Mouse (Mus musculus) CH12.LX (cell line): ENCODE results near the gene March7. TPM values are rescaled to one million over a fixed set of nuclear protein-coding genes. Genes with fewer than 3 reads are reported as not detected.

Experiments
- DNase-seq: peaks from one replicate; pipeline ENCODE4 v3.0.0-alpha.2; 2013; ENCODE audit errors: extremely low read depth
- H3K27ac ChIP-seq: 2 replicates; pipeline ENCODE4 v1.5.1; 2012; ENCODE audit warnings: low read depth, mild to moderate bottlenecking, control low read depth, moderate library complexity; ENCODE audit not compliant: insufficient read depth
- H3K27me3 ChIP-seq: replicated peaks from 2 replicates; pipeline ENCODE3; 2012; ENCODE audit warnings: inconsistent platforms
- H3K36me3 ChIP-seq, 2 experiments: replicated peaks in 1 of 2; 2 replicates each; pipeline versions ENCODE3 to v1.6.1; 2012; ENCODE audit warnings: inconsistent platforms in 1 of 2, low read length in 1 of 2, mild to moderate bottlenecking in 1 of 2, mixed read lengths in 1 of 2, moderate library complexity in 1 of 2; ENCODE audit not compliant: control insufficient read depth in 1 of 2, insufficient read depth in 1 of 2
- H3K4me1 ChIP-seq, 2 experiments: 2 replicates each; pipeline ENCODE4 v1.6.1; 2012; ENCODE audit warnings: inconsistent platforms in 1 of 2, moderate library complexity in 1 of 2; ENCODE audit not compliant: insufficient read depth in 2 of 2, control insufficient read depth in 1 of 2
- H3K4me2 ChIP-seq: 2 replicates; pipeline ENCODE4 v1.6.1; 2012; ENCODE audit warnings: low read depth, mild to moderate bottlenecking, control low read depth; ENCODE audit not compliant: poor library complexity, insufficient read depth, severe bottlenecking
- H3K4me3 ChIP-seq, 3 experiments: fragments of 150-350 bp in 1 of 3; sonication (generic) in 1 of 3; replicated peaks in 1 of 3; 2 replicates each; pipeline versions ENCODE3 to v1.5.1; 2011 to 2012; ENCODE audit warnings: low read depth in 2 of 3, low read length in 2 of 3, mild to moderate bottlenecking in 2 of 3, moderate library complexity in 2 of 3, control low read depth in 1 of 3, improper control_type of control experiment in 1 of 3, inconsistent platforms in 1 of 3, mixed read lengths in 1 of 3; ENCODE audit not compliant: poor library complexity in 1 of 3
- H3K79me2 ChIP-seq: replicated peaks from 2 replicates; pipeline ENCODE4 v1.6.1; 2012; ENCODE audit warnings: mild to moderate bottlenecking, moderate library complexity; ENCODE audit not compliant: control insufficient read depth, poor library complexity, insufficient read depth, severe bottlenecking; ENCODE audit errors: extremely low read depth
- H3K9ac ChIP-seq: 2 replicates; pipeline ENCODE4 v1.6.1; 2012; ENCODE audit warnings: low read depth, mild to moderate bottlenecking, control low read depth, moderate library complexity; ENCODE audit not compliant: insufficient read depth
- H3K9me3 ChIP-seq: replicated peaks from 2 replicates; pipeline ENCODE3; 2012; ENCODE audit warnings: low read length, inconsistent platforms, mixed read lengths
- CHD2 ChIP-seq: IDR thresholded peaks from 2 replicates; pipeline ENCODE4 v1.6.1; 2011; ENCODE audit warnings: low read length, improper control_type of control experiment
- ELF1 ChIP-seq: IDR thresholded peaks from 2 replicates; pipeline ENCODE4 v1.6.1; 2014; ENCODE audit warnings: low read depth, mild to moderate bottlenecking, inconsistent platforms, low read length, improper control_type of control experiment
- EP300 ChIP-seq: IDR thresholded peaks from 2 replicates; pipeline ENCODE4 v1.6.1; 2011; ENCODE audit warnings: low read length, improper control_type of control experiment
- ETS1 ChIP-seq: conservative IDR thresholded peaks from 2 replicates; pipeline ENCODE4 v1.6.1; 2012; ENCODE audit warnings: low read depth, mild to moderate bottlenecking, inconsistent platforms, low read length, improper control_type of control experiment, moderate library complexity
- IRF4 ChIP-seq: IDR thresholded peaks from 2 replicates; pipeline ENCODE4 v1.6.1; 2014; ENCODE audit warnings: low read depth, mild to moderate bottlenecking, inconsistent platforms, low read length, improper control_type of control experiment
- JUND ChIP-seq: conservative IDR thresholded peaks from 2 replicates; pipeline ENCODE4 v1.6.1; 2011; ENCODE audit warnings: low read depth, low read length, improper control_type of control experiment
- MAX ChIP-seq: IDR thresholded peaks from 2 replicates; pipeline ENCODE4 v1.6.1; 2011; ENCODE audit warnings: low read length, improper control_type of control experiment
- MYC ChIP-seq: IDR thresholded peaks from 2 replicates; pipeline ENCODE4 v1.6.1; 2011; ENCODE audit warnings: low read depth, mild to moderate bottlenecking, improper control_type of control experiment, low read length
- NELFE ChIP-seq: IDR thresholded peaks from 2 replicates; pipeline ENCODE4 v1.6.1; 2011; ENCODE audit warnings: low read depth, low read length, improper control_type of control experiment
- NRF1 ChIP-seq: IDR thresholded peaks from 2 replicates; pipeline ENCODE4 v1.6.1; 2014; ENCODE audit warnings: low read depth, mild to moderate bottlenecking, inconsistent platforms, low read length, improper control_type of control experiment, moderate library complexity
- RAD21 ChIP-seq: IDR thresholded peaks from 2 replicates; pipeline ENCODE4 v1.6.1; 2011; ENCODE audit warnings: low read depth, mild to moderate bottlenecking, low read length, improper control_type of control experiment, moderate library complexity
- RCOR1 ChIP-seq: conservative IDR thresholded peaks from 2 replicates; pipeline ENCODE4 v1.6.1; 2012; ENCODE audit warnings: low read depth, mild to moderate bottlenecking, inconsistent platforms, low read length, improper control_type of control experiment
- SMC3 ChIP-seq: IDR thresholded peaks from 2 replicates; pipeline ENCODE4 v1.6.1; 2011; ENCODE audit warnings: low read depth, low read length, improper control_type of control experiment
- USF1 ChIP-seq: IDR thresholded peaks from 2 replicates; pipeline ENCODE4 v1.6.1; 2014; ENCODE audit warnings: low read depth, mild to moderate bottlenecking, inconsistent platforms, low read length, improper control_type of control experiment
- ZC3H11A ChIP-seq: IDR thresholded peaks from 2 replicates; pipeline ENCODE4 v1.6.1; 2012; ENCODE audit warnings: low read depth, mild to moderate bottlenecking, inconsistent platforms, low read length, improper control_type of control experiment
- dilution Hi-C: fragments of 300-500 bp; cut with MboI; formaldehyde crosslinking; loops from 2 replicates; pipeline ENCODE4 v1.14.3; 2020; ENCODE audit warnings: low sequenced_read_pairs; ENCODE audit not compliant: extremely low pct_unique_long_range_greater_than_20kb, extremely low pct_ligation_motif_present
- in situ Hi-C: fragments of 300-500 bp; cut with MboI; formaldehyde crosslinking; loops from 3 replicates; pipeline ENCODE4 v1.14.3; 2019; ENCODE audit warnings: low sequenced_read_pairs, low pct_ligation_motif_present, low pct_unique_long_range_greater_than_20kb, mixed read lengths
- polyA plus RNA-seq: library from polyadenylated mRNA; unstranded; fragments of >175 nt; gene quantifications from 2 replicates; pipeline ENCODE4 v1.2.1, GENCODE M21; 2012; ENCODE audit warnings: low read depth; ENCODE audit not compliant: insufficient read length
- total RNA-seq, 2 experiments: library from RNA; depleted of rRNA; stranded (reverse); fragments of 300-350 nt in 1 of 2; fragments of >200 nt in 1 of 2; gene quantifications; 2 replicates each; pipeline ENCODE4 v1.2.3; 2012 to 2014

Gene March7
- total and polyA plus RNA-seq, 3 experiments, result 44.5 to 121 (median 53.7) TPM

DNA sequence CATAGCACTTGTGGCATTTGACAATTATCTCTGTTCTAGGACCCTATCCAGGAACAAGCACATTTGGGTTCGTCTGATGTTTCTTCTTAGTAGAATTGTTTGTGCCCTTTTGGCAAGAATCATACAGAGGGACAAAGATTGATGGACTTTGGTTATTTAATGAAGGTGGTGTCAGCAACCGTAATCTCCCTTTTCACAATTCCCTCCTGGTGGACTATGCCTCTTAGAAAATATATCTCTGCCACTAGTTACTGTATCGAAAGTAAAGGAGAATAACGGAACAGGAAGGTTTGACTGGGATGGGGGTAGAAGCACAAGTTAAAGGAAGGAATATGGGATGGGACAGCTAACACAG lies 74.8 kb downstream of the March7 start, which contains the start of gene Cd302:
Gene Cd302, minus strand, starts transcription at position 22 of the 355 bp plus-strand sequence.
- dilution Hi-C loops, result no loop called here
- no peak within 1 kb of the TSS for H3K4me2 ChIP-seq

GRCm38 (mm10) chr2:60285107-60285617 lies 75.5 kb downstream of the March7 start:
- dilution Hi-C loops, result no loop called here
- H3K4me2 ChIP-seq, result no peak overlapping the region
- no peak overlapping the region for H3K27ac ChIP-seq
- H3K4me3 ChIP-seq, result no peak overlapping the region
- H3K9ac ChIP-seq, result no peak overlapping the region
- no peaks in the 10 kb centered on the region for H3K9me3 ChIP-seq
- TF ChIP-seq MYC, result no peak
- no peak for TF ChIP-seq ELF1
- no peak for TF ChIP-seq RAD21
- TF ChIP-seq SMC3, result no peak
- no peak for TF ChIP-seq MAX
- no peak for TF ChIP-seq ETS1
- TF ChIP-seq NRF1, result no peak
- no peak for TF ChIP-seq USF1
- TF ChIP-seq, all 38 proteins: peak for 0
- H3K36me3 ChIP-seq, result no peaks in the 10 kb centered on the region
- DNase-seq, result no peak
- no peaks in the 10 kb centered on the region for H3K79me2 ChIP-seq
- in situ Hi-C loops, result no loop called here
- no peaks in the 10 kb centered on the region for H3K27me3 ChIP-seq
- peaks cover 10 to 23% of the 10 kb centered on the region in 2 experiments for H3K4me1 ChIP-seq

More for the DNA sequence above, 74.8 kb downstream of the March7 start, which contains the start of gene Cd302:
- DNase-seq, result no peak
- H3K27me3 ChIP-seq, result no peaks in the 10 kb centered on the region
- no peak within 1 kb of the TSS for H3K9ac ChIP-seq
- TF ChIP-seq JUND, result no peak
- H3K4me3 ChIP-seq, result no peak within 1 kb of the TSS
- no peaks in the 10 kb centered on the region for H3K9me3 ChIP-seq
- H3K4me1 ChIP-seq, result peaks cover 10 to 23% of the 10 kb centered on the region in 2 experiments
- H3K79me2 ChIP-seq, result no peaks in the 10 kb centered on the region
- in situ Hi-C loops, result no loop called here
- H3K27ac ChIP-seq, result no peak within 1 kb of the TSS
- no peaks in the 10 kb centered on the region for H3K36me3 ChIP-seq

- peaks cover 10 to 23% of the 10 kb centered on the region in 2 experiments for H3K4me1 ChIP-seq
- H3K27ac ChIP-seq, result no peak overlapping the region
- peak; percentile 71 for DNase-seq
- H3K4me3 ChIP-seq, result no peak overlapping the region
- no peak overlapping the region for H3K9ac ChIP-seq
- no peaks in the 10 kb centered on the region for H3K9me3 ChIP-seq
- 0 out of 2 replicates have a peak overlapping the region, but pooled peaks have one; percentile 9 for H3K4me2 ChIP-seq
- H3K36me3 ChIP-seq, result peaks cover 5 to 7% of the 10 kb centered on the region in 2 experiments
- no peak for TF ChIP-seq NRF1
- 0 out of 2 replicates have a peak, but pooled peaks have one; percentile 51 for TF ChIP-seq RCOR1
- TF ChIP-seq IRF4, result peak; percentile 92
- no peak for TF ChIP-seq CHD2
- TF ChIP-seq EP300, result peak; percentile 94
- no peak for TF ChIP-seq ZC3H11A
- TF ChIP-seq MAX, result no peak
- TF ChIP-seq NELFE, result no peak
- dilution Hi-C loops, result no loop called here
- H3K27me3 ChIP-seq, result no peaks in the 10 kb centered on the region
- H3K79me2 ChIP-seq, result no peaks in the 10 kb centered on the region
- in situ Hi-C loops, result no loop called here
Measured at GRCm38 (mm10) chr2:60288606-60289005, 78.9 kb downstream of the March7 start.
